8 mouse cellular contexts compared by ENCODE assay signal in the genomic region with DNA sequence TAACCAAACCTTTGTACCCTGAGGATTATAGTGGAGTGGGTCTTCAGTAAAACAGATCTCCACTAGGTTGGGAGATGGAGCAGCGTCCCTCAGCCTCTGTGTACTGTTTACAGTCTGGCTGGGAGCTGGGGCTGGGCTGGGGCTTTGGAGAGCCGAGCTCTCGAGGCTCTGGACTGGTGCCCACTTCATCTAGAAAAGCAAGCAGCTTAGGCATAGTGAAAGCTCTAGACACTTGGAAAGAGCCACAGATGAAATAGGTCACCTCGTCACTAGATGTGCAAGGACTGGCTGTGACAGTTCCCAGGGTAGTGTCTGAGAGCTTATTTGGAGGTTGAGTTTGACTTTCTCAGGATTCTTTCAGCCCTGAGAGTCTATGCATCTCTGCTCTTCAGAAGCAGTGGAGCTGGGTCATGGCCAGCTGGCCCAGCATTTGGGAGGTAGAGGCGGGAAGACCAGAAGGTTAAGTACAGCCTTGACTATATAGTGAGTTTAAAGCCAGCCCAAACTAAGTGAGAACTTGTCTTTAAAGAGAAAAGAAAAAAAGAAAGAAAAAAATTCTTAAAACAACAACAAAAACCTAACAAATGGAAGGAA. TPM values are rescaled to one million over a fixed set of nuclear protein-coding genes. Genes with fewer than 3 reads are reported as not detected.
A peak's percentile ranks its signal among the peaks of the same experiment; 100 is the strongest.
DNase-seq lines count a peak whose midpoint lies in the region; ATAC-seq lines count a peak whose summit lies in the region.

No protein-coding gene starts in this region.

- WGBS in forebrain, embryonic 14.5 days, result 59% methylated on average over 5 of the region's 5 CpGs
- 65% methylated on average over 5 of the region's 5 CpGs for WGBS in forebrain, embryonic 13.5 days
- 70% methylated on average over 5 of the region's 5 CpGs for WGBS in midbrain, embryonic 16.5 days
- WGBS in midbrain, embryonic 13.5 days, result 69% methylated on average over 5 of the region's 5 CpGs

- no peak overlapping the region for H3K4me3 ChIP-seq in forebrain, embryonic 14.5 days (ENCODE audit: low read depth, low read length)
- H3K4me3 ChIP-seq in forebrain, embryonic 13.5 days, result no peak overlapping the region
- H3K4me3 ChIP-seq in midbrain, embryonic 16.5 days (ENCODE audit: low read depth, low read length), result no peak overlapping the region
- no peak overlapping the region for H3K4me3 ChIP-seq in midbrain, embryonic 13.5 days (replicated peaks)

- 0 out of 2 replicates have a peak overlapping the region, but pooled peaks have one; percentile 5 for H3K27ac ChIP-seq in forebrain, embryonic 14.5 days (ENCODE audit: low read depth, low read length)
- no peak overlapping the region for H3K27ac ChIP-seq in forebrain, embryonic 13.5 days
- no peak overlapping the region for H3K27ac ChIP-seq in midbrain, embryonic 16.5 days (ENCODE audit: low read length)
- H3K27ac ChIP-seq in midbrain, embryonic 13.5 days, result no peak overlapping the region

- DNase-seq in forebrain, embryonic 14.5 days (ENCODE audit: low spot score), result peak; percentile 41
- peak; percentile 33 to 73 for DNase-seq in gastrocnemius, postnatal 4 days (ENCODE audit: low spot score in 2 of 2)
- peak; percentile 72 to 82 for DNase-seq in lung, postnatal 4 days
- DNase-seq in natural killer cell, adult 2 months (ENCODE audit: low spot score in 2 of 2), result no peak
- no peak for DNase-seq in frontal cortex, adult 2 months (ENCODE audit: extremely low spot score in 1 of 2, low spot score in 1 of 2)

- no peaks in the 10 kb centered on the region for H3K27me3 ChIP-seq in forebrain, embryonic 14.5 days (replicated peaks; ENCODE audit: control insufficient read depth, insufficient read depth, low read length)
- no peaks in the 10 kb centered on the region for H3K27me3 ChIP-seq in forebrain, embryonic 13.5 days
- H3K27me3 ChIP-seq in midbrain, embryonic 16.5 days (ENCODE audit: control insufficient read depth, insufficient read depth, low read depth, low read length), result no peaks in the 10 kb centered on the region
- no peaks in the 10 kb centered on the region for H3K27me3 ChIP-seq in midbrain, embryonic 13.5 days

- no peak overlapping the region for H3K4me2 ChIP-seq in forebrain, embryonic 14.5 days (ENCODE audit: low read length)
- no peak overlapping the region for H3K4me2 ChIP-seq in forebrain, embryonic 13.5 days
- H3K4me2 ChIP-seq in midbrain, embryonic 16.5 days (ENCODE audit: low read length), result no peak overlapping the region
- no peak overlapping the region for H3K4me2 ChIP-seq in midbrain, embryonic 13.5 days (replicated peaks)

- no peaks in the 10 kb centered on the region for H3K9me3 ChIP-seq in forebrain, embryonic 14.5 days (replicated peaks; ENCODE audit: control insufficient read depth, low read length)
- H3K9me3 ChIP-seq in forebrain, embryonic 13.5 days (replicated peaks), result no peaks in the 10 kb centered on the region
- H3K9me3 ChIP-seq in midbrain, embryonic 16.5 days (replicated peaks; ENCODE audit: control insufficient read depth, low read length, poor library complexity, severe bottlenecking), result no peaks in the 10 kb centered on the region
- H3K9me3 ChIP-seq in midbrain, embryonic 13.5 days, result no peaks in the 10 kb centered on the region

- no peaks in the 10 kb centered on the region for H3K4me1 ChIP-seq in forebrain, embryonic 14.5 days (ENCODE audit: control insufficient read depth, insufficient read depth, low read length)
- peaks cover 9% of the 10 kb centered on the region; the same call in 1 of the 2 replicates for H3K4me1 ChIP-seq in forebrain, embryonic 13.5 days
- H3K4me1 ChIP-seq in midbrain, embryonic 16.5 days (ENCODE audit: control insufficient read depth, insufficient read depth, low read length), result no peaks in the 10 kb centered on the region
- H3K4me1 ChIP-seq in midbrain, embryonic 13.5 days (replicated peaks), result no peaks in the 10 kb centered on the region

- peaks cover 21% of the 10 kb centered on the region for H3K36me3 ChIP-seq in forebrain, embryonic 14.5 days (ENCODE audit: control insufficient read depth, insufficient read depth, low read length)
- peaks cover 25% of the 10 kb centered on the region for H3K36me3 ChIP-seq in forebrain, embryonic 13.5 days (ENCODE audit: poor library complexity, severe bottlenecking)
- H3K36me3 ChIP-seq in midbrain, embryonic 16.5 days (ENCODE audit: control insufficient read depth, insufficient read depth, low read length), result peaks cover 3% of the 10 kb centered on the region
- H3K36me3 ChIP-seq in midbrain, embryonic 13.5 days, result peaks cover 21% of the 10 kb centered on the region

- no peak for ATAC-seq in forebrain, embryonic 14.5 days
- no peak for ATAC-seq in forebrain, embryonic 13.5 days
- ATAC-seq in midbrain, embryonic 16.5 days, result peak; percentile 28; the same call in 1 of the 2 replicates
- no peak for ATAC-seq in midbrain, embryonic 13.5 days

- H3K9ac ChIP-seq in forebrain, embryonic 14.5 days (ENCODE audit: low read length), result no peak overlapping the region
- no peak overlapping the region for H3K9ac ChIP-seq in forebrain, embryonic 13.5 days
- H3K9ac ChIP-seq in midbrain, embryonic 16.5 days (ENCODE audit: low read depth, low read length), result no peak overlapping the region
- H3K9ac ChIP-seq in midbrain, embryonic 13.5 days (replicated peaks), result no peak overlapping the region

RNA-seq across cellular contexts. Expression of gene Arpp19, which starts 35.7 kb away (rescaled TPM):
- 258 and 266 TPM in 2 replicates for polyA plus RNA-seq in forebrain, embryonic 14.5 days (2014; fragmentation: Nextera tagmentation; extraction: Ambion mirVana)
- 282 and 301 TPM in 2 replicates for polyA plus RNA-seq in forebrain, embryonic 13.5 days (2015; fragmentation: Nextera tagmentation; extraction: Ambion mirVana)
- polyA plus RNA-seq in midbrain, embryonic 16.5 days (2015; fragmentation: Nextera tagmentation; extraction: Ambion mirVana), result 208 and 215 TPM in 2 replicates
- 236 and 245 TPM in 2 replicates for polyA plus RNA-seq in midbrain, embryonic 13.5 days (2015; fragmentation: Nextera tagmentation; extraction: Ambion mirVana)
- total RNA-seq in gastrocnemius, postnatal 4 days (2021), result 100 to 1,000 TPM; 147 to 167 TPM
- 250 and 268 TPM in 2 replicates for polyA plus RNA-seq in frontal cortex, adult 2 months (2012; rRNA removed)

RNA-seq across cellular contexts. Expression of gene Fam214a, which starts 49.0 kb away (rescaled TPM):
- polyA plus RNA-seq in forebrain, embryonic 14.5 days (2014; fragmentation: Nextera tagmentation; extraction: Ambion mirVana), result 29.0 and 30.6 TPM in 2 replicates
- polyA plus RNA-seq in forebrain, embryonic 13.5 days (2015; fragmentation: Nextera tagmentation; extraction: Ambion mirVana), result 25.7 and 28.4 TPM in 2 replicates
- 22.7 and 25.3 TPM in 2 replicates for polyA plus RNA-seq in midbrain, embryonic 16.5 days (2015; fragmentation: Nextera tagmentation; extraction: Ambion mirVana)
- 31.3 TPM in 2 replicates for polyA plus RNA-seq in midbrain, embryonic 13.5 days (2015; fragmentation: Nextera tagmentation; extraction: Ambion mirVana)
- total RNA-seq in gastrocnemius, postnatal 4 days (2021), result 10 to 100 TPM; 23.7 to 36.8 TPM
- polyA plus RNA-seq in frontal cortex, adult 2 months (2012; rRNA removed), result 33.8 and 37.0 TPM in 2 replicates

Comparison
In these comparisons a context has a peak if more than half of its experiments do, and no peak if none do; other contexts are left out.
1. DNase-seq: peak in forebrain, embryonic 14.5 days (single experiment), gastrocnemius, postnatal 4 days (2 of 2) and lung, postnatal 4 days (2 of 2); none in natural killer cell, adult 2 months (0 of 2) and frontal cortex, adult 2 months (0 of 2).